Mouse (Mus musculus) left cerebral cortex, postnatal 25 days (tissue): ENCODE results near the gene Bcl9. TPM values are rescaled to one million over a fixed set of nuclear protein-coding genes. Genes with fewer than 3 reads are reported as not detected.

Source experiments
- DNase-seq, 2 experiments: peaks; one replicate each; pipeline ENCODE4 v3.0.0; 2022; ENCODE audit warnings: low spot score in 2 of 2, mixed read lengths in 1 of 2
- intact Hi-C: fragments of 180-260 bp; cut with DNase I; formaldehyde crosslinking; loops from one replicate; pipeline ENCODE4 v1.15.1; 2025
- total RNA-seq, 2 experiments: library from RNA; stranded (reverse); gene quantifications; 2 replicates each; pipeline ENCODE4 v1.2.3; 2021

Gene Bcl9
- 10 to 100 TPM; 46.0 to 53.5 TPM for total RNA-seq

DNA sequence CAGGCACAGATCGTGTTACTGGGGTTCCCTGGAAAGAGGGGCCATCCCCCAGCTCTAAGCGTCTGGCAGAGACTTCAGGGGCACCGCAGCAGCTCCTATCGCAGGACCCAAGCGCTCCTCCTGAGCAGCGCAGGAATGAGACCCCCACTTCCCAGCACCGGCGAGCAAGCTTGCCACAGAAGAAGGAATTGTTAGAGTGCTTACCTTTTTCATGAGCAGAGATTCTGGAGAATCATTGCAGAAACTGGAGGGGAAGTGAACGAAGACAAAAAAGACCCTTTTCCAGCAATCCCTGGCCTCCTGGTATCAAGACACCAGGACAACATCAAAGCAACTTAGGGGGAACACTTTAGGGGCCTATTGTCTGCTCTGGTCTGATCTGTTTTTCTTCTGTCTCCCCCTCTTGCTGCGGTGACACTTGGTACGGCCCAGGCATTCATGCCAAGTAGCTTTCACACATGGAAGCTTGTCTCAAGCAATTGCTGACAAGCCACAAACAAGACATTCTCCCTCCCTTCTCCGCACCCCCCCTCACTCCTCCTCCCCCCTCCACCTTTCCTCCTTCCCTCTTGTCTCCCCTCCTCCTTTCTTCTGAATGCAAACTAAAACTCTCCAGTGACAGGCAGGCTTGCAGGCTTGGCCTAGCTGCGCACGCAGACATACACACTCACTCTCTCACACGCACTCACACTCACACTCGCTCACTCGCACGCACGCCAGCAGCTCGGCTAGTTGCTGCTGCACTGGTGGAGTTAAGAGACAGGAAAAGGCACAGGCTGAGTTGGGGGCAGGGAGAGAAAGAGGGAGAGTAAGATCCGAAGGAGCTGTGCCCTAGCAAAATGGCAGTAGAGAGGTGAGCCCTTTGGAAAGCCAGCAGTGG lies at the start of gene Bcl9:
Gene Bcl9 (minus strand): TSS at position 365 of the 880 bp plus-strand sequence.
- peak; percentile 85 to 93 for DNase-seq
- intact Hi-C loops = loop anchor here (1.0 to 5.0 kb wide), 2 partner anchors 70 to 225 kb away; no protein-coding TSS in a partner anchor

DNA sequence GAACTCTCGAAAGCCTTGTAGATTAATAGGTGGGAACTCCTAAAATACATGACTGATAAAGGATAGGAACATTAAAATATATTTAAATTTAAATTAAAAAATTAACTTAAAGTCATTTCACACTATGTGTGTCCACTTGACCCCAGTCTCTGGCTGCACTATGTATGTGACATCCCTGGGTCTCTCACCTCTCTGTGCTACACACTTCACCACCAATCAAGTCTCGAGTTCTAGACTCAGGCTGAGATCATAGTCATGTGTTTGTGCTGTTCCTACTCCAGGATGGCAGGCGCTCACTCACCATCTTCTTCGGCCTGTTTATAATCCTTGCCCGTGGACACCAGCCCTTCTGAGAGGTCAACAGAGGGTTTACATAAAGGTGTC lies 41.5 kb upstream of the Bcl9 start:
- intact Hi-C loops = loop anchor here (2.0 to 5.0 kb wide), 3 partner anchors 136 to 400 kb away; no protein-coding TSS in a partner anchor

DNA sequence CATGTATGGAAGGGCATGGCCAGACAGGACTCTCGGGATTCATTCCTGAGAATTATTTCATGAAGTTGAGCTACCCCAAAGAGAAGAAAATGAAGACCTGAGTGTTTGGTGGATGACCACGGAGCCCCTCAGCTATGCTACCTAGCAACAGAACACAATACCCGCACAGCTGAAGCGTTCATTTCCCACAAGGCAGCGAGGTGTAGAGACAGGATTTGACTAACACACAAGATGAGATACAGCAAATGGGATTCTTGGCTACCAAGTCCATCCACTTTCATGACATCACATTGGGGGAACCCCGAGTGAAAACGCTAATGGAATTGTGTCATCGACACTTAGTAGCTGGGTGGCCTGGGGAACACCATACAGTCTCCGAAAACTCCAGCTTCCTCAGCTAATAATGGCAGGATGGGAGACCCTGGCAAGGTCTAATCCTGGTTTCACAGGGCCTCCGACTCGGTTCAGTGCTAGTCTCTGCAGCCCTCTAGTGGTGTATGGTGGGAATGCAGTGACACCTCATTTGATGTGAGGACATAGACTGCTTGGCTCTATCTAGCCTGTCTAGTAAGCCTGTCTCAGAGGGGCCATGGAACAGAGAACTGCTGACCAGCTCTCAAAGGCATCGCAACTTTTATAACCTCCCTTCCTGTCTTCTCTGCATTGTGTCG lies 40.9 kb upstream of the Bcl9 start:
- intact Hi-C loops = loop anchor here (2.0 to 5.0 kb wide), 3 partner anchors 136 to 400 kb away; no protein-coding TSS in a partner anchor
- DNase-seq = peak; percentile 91 to 92

More for the DNA sequence above, 41.5 kb upstream of the Bcl9 start:
- no peak for DNase-seq

DNA sequence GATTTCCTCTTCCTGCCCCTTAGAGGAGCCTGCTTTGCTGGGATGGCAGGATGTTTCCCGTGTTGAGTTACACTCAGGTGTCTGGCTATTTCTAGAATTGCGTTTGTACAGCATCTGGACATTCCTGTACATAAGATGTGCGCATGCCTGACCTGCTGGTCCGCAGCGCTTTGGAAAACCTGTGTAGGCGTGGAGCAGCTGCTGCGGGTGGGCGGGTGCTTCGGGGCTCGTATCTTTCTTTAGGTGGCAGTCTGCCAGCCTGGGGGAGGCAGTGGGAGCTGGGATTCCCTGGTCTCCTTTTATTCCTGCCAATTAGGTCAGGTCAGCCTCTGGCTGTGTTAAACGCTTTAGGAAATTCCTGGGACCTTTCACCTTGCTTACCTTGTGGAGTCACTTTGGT lies 39.6 kb upstream of the Bcl9 start:
- peak; percentile 58 to 68 for DNase-seq
- intact Hi-C loops = loop anchor here (5.0 kb wide), 1 partner anchor 150 kb away; no protein-coding TSS in a partner anchor

DNA sequence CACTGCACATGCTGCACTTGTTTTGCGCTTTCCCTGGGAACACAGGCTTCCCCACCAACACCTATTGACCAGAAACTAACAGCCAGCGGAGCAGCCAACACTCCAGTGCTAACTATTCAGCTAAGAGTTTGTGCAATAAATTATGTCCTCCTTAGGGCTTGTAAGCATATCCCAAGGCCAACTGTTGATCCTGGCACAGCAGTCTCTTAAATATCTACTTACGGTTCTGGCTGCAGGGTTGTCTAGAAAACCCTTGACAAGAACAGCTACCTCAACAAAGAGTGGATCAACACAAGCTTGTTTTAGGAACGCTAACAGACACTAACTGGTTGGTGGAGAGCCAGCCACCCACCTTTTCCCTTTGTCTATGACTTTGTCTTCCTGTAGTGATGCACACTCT lies 38.6 kb upstream of the Bcl9 start:
- intact Hi-C loops = loop anchor here (5.0 kb wide), 1 partner anchor 149 kb away; no protein-coding TSS in a partner anchor

DNA sequence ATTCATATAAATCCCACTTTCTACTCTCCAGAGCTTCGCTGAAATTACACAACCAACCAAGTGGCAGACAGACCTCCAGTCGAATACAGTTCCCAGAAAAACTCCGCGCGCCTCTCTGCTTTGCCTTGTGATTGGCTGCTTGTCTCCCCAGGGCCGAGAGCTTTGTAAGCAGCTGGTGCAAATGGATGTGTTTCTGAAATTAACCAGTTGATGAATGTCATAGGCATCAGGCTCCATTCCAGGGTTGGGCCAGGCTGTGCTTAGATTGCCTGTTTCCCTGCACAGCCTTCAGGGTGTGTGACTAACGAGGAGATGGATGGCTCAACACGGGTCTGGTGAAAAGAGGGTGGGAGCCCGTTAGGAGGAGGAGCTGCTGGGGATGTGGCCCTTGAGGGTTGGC lies 36.9 kb upstream of the Bcl9 start:
- intact Hi-C loops = loop anchor here (5.0 kb wide), 1 partner anchor 147 kb away; no protein-coding TSS in a partner anchor
- DNase-seq = peak in 1 of 2 experiments; percentile 45

More for the DNA sequence above, 38.6 kb upstream of the Bcl9 start:
- no peak for DNase-seq

DNA sequence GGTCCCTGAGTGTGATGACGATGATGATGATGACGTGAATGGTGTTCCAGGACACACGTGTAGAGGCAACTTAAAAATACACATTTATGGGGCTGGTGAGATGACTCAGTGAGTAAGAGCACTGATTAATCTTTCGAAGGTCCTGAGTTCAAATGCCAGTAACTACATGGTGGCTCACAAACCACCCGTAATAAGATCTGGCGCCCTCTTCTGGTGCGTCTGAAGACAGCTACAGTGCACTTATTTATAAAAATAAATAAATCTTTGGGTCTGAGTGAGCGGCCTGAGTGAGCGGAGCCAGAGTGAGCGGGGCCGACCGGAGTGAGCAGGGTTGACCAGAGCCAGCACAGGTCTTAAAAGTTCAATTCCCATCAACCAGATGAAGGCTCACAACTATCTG lies 34.5 kb upstream of the Bcl9 start:
- no peak for DNase-seq
- intact Hi-C loops = no loop called here

DNA sequence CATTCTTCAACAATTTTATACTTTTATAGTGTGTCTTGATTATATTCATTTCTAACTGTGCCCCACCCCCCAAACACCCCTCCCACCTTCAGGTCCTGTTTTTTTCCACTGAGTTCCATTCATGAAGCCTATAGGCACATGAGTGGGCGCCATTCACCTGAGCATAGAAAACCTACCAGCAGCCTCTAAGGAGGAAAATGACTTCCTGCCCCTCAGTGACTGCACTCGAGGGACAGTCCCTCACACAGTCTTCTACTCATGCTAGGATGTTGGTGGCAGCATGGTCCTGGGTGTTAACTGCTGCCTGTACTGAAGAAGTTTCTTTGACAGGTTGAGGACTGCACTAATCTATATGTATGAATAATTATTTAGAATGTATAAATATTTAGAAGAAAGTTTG lies 30.1 kb upstream of the Bcl9 start:
- intact Hi-C loops = no loop called here
- no peak for DNase-seq

DNA sequence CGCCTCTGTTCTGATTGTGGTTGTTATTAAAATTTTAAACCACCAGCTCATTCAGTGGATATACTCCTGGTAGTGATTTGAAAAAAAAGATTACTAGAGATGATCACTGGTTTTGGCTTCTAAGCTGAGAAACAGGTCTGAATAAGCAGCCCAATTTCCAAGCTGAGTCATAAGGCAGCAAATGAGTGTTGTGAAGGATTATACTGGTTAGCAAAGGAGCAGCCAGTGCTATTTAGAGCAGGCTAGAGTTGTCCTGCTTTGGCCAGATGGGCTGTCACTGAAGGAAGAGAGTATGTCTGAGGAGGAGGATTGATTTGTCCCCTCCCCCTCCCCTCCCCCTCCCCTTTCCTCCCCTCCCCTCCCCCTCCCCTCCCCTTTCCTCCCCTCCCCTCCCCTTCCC lies 29.6 kb upstream of the Bcl9 start:
- peak in 1 of 2 experiments; percentile 76 for DNase-seq
- intact Hi-C loops = no loop called here

DNA sequence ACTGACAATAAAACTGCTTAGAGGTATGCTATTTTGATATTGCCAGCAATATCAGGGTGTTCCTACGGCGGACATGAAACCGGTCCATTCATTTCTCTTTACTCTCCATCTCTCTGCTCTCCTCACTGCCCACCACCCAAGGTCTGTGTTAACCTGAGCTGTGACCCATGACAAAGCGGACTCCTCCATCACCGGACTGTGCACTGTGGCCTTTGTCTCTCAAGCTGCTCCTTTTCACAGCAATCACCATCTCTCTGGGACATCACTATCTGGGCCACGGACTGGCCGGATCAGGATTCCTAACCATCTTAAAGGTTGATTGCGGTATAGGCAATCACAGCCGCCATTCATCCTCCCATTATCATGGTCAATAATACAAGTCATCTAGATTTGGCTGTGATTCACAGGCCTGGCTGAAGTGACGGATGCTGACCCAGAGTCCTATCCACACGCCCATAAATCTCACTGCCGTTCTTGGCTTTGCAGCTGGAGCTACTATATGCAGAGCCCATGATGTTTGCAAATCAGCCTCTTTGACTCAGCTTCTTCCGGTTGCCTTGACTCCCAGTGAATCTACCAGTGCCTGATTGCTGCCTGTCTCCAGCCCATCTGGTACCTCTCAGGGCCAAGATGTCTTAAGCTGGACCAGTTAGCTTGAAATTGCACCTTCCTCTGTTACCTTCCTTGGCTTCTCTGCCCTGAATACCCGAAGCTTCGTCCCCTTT lies 28.1 kb upstream of the Bcl9 start:
- peak in 1 of 2 experiments; percentile 47 for DNase-seq
- intact Hi-C loops = no loop called here

DNA sequence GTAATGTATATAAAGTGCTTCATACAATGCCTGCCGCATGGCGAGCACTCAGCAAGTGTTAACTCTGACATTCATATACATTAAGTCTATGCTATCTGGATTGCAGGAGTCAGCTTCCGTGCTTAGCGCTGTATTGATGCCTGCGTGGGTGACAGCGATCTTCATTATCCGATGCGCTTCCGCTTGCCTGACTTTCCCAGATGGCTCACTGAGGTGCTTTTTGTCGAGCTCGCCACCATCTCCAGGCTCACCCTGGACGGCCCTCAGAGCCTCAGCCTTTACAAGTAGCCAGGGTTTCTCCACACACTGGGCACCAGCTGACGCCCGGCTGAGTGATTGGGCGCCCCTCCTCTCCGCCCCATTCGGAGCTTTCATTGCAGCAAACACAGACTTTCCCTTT lies 26.3 kb upstream of the Bcl9 start:
- peak in 1 of 2 experiments; percentile 38 for DNase-seq
- intact Hi-C loops = no loop called here

DNA sequence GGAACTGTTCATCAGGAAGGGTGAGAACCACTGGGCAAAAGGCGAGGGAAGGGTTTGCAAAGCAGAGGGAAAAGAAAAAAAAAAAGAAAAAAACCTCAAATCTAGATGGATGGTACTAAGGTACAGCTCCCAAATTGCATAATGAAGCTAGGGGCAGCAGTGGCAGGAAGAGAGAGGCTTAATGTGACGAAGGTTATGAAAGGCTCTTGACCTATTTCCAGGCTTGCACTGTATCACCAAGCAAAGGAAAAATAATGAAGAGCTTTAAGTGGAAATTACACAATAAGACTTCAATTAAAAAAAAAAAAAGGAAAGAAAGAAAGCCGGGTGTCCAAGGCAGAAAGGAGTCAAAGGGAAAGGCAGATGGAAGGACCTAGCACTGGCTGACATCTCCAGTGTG lies 19.6 kb upstream of the Bcl9 start:
- intact Hi-C loops = no loop called here
- no peak for DNase-seq

DNA sequence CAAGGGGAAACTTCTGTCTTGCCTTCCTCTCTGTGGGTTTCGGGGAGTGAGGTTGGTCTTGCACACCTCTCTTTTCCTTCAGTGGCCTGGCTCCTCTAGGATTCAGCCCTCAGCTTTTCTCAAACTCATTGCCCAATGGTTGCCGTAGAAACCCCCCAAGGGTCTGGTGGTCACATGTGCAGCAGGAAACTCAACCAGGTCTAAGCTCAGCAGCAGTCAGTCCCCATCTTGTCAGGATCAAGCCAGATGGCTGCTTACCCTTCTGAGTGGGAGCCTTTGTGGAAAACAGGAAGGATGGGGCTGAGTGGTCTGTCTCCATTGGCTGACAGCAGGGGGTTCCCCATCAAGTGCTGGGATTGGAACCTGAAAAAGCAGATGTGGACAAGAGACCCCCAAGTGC lies 15.7 kb upstream of the Bcl9 start:
- intact Hi-C loops = loop anchor here (5.0 kb wide), 1 partner anchor 86 kb away; no protein-coding TSS in a partner anchor
- DNase-seq = no peak

DNA sequence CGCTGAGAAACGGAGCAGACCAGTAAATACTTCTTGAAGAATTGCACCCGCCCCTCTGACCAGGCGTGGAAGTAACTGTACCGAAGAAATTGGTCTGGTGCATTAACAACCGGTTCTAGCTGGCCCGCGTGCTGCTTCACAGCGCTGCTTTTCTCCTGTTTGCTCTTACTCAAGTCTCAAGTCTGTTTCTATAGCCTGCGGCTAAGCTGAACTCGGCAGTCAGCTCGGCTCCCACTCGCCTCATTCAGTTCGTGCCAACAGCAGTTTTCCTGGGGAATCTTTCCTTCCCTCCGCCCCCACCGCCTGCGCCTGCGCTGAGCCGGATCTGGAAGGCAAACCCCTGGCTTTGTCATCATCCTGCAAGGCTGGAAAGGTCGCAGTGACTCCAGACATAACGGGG lies 14.3 kb upstream of the Bcl9 start:
- DNase-seq = peak; percentile 69 to 90
- intact Hi-C loops = loop anchor here (5.0 kb wide), 1 partner anchor 85 kb away; no protein-coding TSS in a partner anchor

DNA sequence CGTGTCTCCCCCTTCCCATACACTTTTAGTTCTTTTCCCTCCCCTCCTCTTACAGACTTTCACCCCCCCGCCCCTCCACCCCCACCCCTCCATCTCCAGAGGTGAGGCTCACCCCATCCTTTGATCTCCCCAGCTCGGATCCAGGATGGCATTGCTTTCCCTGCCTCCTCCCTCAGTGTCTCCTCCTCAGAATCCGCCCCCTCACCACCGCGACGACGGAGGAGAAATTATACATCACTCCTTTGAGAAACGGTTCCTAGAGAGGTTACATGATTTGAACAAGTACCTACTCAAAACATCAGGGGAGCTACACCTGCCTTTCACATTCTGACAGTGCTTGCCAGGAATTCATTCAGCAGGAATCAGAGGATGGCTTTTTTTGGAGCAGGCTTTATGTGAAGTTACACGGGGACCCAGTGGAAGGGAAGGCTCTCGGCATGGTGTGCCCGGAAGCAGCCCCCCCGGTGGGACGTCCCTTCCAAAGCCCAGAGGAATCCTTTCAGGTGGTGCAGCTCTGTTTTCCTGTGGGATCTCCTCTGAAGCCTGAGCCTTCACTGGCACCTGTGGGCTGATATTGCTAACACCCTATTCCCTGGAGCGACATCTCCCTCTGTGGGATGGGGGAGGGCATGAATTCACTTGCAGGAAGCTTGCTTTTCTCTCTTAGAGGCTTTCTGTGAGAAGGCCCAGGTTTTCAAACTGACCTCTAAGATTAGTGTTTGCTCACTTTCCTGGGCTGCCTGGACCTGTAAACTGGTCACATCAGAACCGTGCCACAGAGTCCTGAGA lies 12.2 kb upstream of the Bcl9 start:
- intact Hi-C loops = loop anchor here (5.0 kb wide), 1 partner anchor 83 kb away; no protein-coding TSS in a partner anchor

DNA sequence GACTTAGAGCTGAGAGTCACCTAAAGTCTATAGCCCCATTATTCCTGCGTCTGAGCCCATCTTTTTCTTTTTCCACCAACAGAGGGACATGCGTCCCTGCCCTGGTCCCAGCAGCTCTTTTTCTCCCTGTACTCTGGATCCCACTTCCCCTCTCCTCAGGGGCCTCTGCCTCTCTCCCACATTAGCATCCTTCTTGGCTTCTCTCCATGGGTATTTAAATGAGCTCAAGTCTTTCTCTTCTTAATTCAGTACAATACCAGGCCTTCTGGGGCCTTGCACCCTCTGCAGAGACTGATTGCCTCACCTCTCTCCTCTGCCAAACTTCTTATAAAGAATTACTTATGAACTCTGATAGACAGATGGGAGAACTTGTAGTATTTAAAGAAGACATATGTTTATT lies 10.7 kb upstream of the Bcl9 start:
- DNase-seq = no peak
- intact Hi-C loops = no loop called here

More for the DNA sequence above, 12.2 kb upstream of the Bcl9 start:
- DNase-seq = no peak

DNA sequence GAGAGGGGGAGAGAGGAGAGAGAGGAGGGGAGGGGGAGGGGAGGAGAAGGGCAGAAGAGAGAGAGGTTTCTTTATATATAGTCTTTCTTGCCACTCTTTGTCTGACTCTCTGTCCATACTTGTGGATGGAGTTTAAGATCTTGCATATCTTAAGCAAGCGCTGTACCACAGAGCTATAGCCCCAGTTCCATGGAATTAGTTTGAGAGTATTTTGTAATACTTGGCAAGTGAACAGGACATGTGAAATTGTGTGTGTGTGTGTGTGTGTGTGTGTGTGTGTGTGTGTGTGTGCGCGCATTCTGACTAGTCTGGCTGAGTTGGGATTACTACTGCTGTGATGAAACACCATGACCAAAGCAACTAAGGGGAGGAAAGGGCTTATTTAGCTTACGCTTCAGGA lies 8.2 kb upstream of the Bcl9 start:
- DNase-seq = no peak
- intact Hi-C loops = no loop called here

DNA sequence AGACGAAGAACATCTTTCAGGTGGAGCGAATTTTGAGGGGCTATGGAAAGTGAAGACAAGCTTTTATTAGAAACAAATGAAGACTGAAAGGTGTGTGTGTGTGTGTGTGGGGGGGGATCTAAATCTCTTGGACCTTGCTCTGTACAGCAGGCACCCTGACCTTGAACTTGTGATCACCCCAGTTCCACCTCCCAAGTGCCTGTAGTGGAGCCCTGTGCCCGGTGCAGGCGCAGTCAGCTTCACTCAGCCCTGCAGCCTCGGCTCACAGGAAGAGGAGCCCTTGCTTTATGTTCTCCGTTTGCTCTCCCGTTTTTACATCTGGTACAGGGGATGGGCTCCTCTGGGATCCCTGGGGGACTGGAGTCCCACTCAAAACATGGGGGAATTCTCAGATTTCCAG lies 3.9 kb upstream of the Bcl9 start:
- intact Hi-C loops = no loop called here
- DNase-seq = no peak

DNA sequence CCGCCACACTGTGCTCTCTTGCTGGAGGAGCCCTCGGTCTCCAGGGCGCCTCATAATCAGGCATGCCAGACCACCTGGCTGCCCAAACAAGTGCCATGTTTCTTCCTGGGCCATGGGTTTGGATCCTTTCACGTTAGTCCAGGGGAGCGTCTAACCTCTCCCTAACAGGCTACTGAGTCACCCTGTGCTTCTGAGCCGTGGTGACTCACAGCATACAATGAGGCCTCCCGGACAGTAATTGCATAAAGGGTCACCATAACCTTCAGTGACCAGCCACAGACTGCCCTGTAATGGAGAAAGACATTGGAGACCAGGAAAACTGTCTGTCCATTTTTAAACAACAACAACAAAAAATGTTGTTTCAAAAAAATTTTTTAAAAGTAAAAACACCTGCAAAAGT lies 2.7 kb upstream of the Bcl9 start:
- intact Hi-C loops = no loop called here
- no peak for DNase-seq
